Mouse (Mus musculus) spleen, adult 2 months (tissue): ENCODE data around the gene Galns.

Experiments used
- CTCF ChIP-seq: fragments of 200-500 bp; IDR thresholded peaks from 2 replicates; pipeline ENCODE4 v1.5.1; 2011; ENCODE audit warnings: mild to moderate bottlenecking, inconsistent platforms; ENCODE audit not compliant: insufficient read depth, insufficient read length, insufficient replicate concordance; ENCODE audit errors: extremely low read depth
- POLR2A ChIP-seq: fragments of 200-500 bp; IDR thresholded peaks from 2 replicates; pipeline ENCODE4 v1.6.1; 2011; ENCODE audit warnings: low read depth, low read length, inconsistent platforms

DNA sequence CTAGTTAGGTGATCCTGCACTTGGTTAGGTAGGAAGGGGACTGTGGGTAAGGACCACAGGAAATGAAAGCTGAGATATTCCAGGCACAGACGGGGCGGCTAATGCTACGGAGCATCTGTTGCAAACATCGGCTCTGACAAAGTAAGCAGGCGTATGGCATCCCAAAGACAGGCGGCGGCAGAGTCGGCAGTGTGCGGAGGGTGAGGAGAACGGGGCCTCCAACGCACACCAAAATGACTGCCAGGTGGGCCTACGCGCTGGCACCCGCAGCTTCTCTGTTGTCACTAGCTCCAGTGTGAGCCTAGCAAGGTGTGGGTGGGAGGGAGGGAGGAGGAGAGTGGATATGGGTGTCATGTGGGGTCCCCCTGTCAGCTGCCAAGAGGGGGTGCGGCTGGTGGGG is 30.1 kb upstream of the Galns start:
- no peak for TF ChIP-seq POLR2A
- no peak for TF ChIP-seq CTCF
